Mouse (Mus musculus) CH12.LX (cell line): ENCODE measurements at regions not wholly inside any gene's neighbourhood (a gene's known extent, or its start where the extent isn't known, plus 50 kb on each side); places are given as distances from the start of the nearest gene placed in this dataset.

ENCODE experiments used
- CTCF ChIP-seq, 2 experiments: IDR thresholded peaks in 1 of 2; conservative IDR thresholded peaks in 1 of 2; 2 replicates each; pipeline ENCODE4 v1.5.1; 2011 to 2012; ENCODE audit warnings: low read depth in 2 of 2, low read length in 2 of 2, improper control_type of control experiment in 1 of 2, inconsistent platforms in 1 of 2, mild to moderate bottlenecking in 1 of 2, moderate library complexity in 1 of 2
- E2F4 ChIP-seq: IDR thresholded peaks from 2 replicates; pipeline ENCODE4 v1.6.1; 2011; ENCODE audit warnings: low read depth, low read length, improper control_type of control experiment; ENCODE audit not compliant: insufficient replicate concordance
- EP300 ChIP-seq: IDR thresholded peaks from 2 replicates; pipeline ENCODE4 v1.6.1; 2011; ENCODE audit warnings: low read length, improper control_type of control experiment
- JUN ChIP-seq: IDR thresholded peaks from 2 replicates; pipeline ENCODE4 v1.6.1; 2011; ENCODE audit warnings: low read depth, mild to moderate bottlenecking, low read length, improper control_type of control experiment, moderate library complexity; ENCODE audit not compliant: insufficient read depth
- MAX ChIP-seq: IDR thresholded peaks from 2 replicates; pipeline ENCODE4 v1.6.1; 2011; ENCODE audit warnings: low read length, improper control_type of control experiment
- MAZ ChIP-seq: IDR thresholded peaks from 2 replicates; pipeline ENCODE4 v1.6.1; 2012; ENCODE audit warnings: low read depth, mild to moderate bottlenecking, inconsistent platforms, low read length, improper control_type of control experiment, moderate library complexity
- MXI1 ChIP-seq: IDR thresholded peaks from 2 replicates; pipeline ENCODE4 v1.6.1; 2011; ENCODE audit warnings: mild to moderate bottlenecking, low read depth, low read length, improper control_type of control experiment
- NELFE ChIP-seq: IDR thresholded peaks from 2 replicates; pipeline ENCODE4 v1.6.1; 2011; ENCODE audit warnings: low read depth, low read length, improper control_type of control experiment
- POLR2A ChIP-seq: IDR thresholded peaks from 2 replicates; pipeline ENCODE4 v1.6.1; 2011; ENCODE audit warnings: low read depth, mild to moderate bottlenecking, improper control_type of control experiment, low read length
- TBP ChIP-seq: conservative IDR thresholded peaks from 2 replicates; pipeline ENCODE4 v1.6.1; 2011; ENCODE audit warnings: low read depth, low read length, improper control_type of control experiment
- TCF12 ChIP-seq: IDR thresholded peaks from 2 replicates; pipeline ENCODE4 v1.6.1; 2014; ENCODE audit warnings: low read depth, mild to moderate bottlenecking, inconsistent platforms, low read length, improper control_type of control experiment
- USF1 ChIP-seq: IDR thresholded peaks from 2 replicates; pipeline ENCODE4 v1.6.1; 2014; ENCODE audit warnings: low read depth, mild to moderate bottlenecking, inconsistent platforms, low read length, improper control_type of control experiment
- ZC3H11A ChIP-seq: IDR thresholded peaks from 2 replicates; pipeline ENCODE4 v1.6.1; 2012; ENCODE audit warnings: low read depth, mild to moderate bottlenecking, inconsistent platforms, low read length, improper control_type of control experiment
- ZKSCAN1 ChIP-seq: IDR thresholded peaks from 2 replicates; pipeline ENCODE4 v1.6.1; 2012; ENCODE audit warnings: low read depth, inconsistent platforms, low read length, improper control_type of control experiment, borderline replicate concordance

DNA sequence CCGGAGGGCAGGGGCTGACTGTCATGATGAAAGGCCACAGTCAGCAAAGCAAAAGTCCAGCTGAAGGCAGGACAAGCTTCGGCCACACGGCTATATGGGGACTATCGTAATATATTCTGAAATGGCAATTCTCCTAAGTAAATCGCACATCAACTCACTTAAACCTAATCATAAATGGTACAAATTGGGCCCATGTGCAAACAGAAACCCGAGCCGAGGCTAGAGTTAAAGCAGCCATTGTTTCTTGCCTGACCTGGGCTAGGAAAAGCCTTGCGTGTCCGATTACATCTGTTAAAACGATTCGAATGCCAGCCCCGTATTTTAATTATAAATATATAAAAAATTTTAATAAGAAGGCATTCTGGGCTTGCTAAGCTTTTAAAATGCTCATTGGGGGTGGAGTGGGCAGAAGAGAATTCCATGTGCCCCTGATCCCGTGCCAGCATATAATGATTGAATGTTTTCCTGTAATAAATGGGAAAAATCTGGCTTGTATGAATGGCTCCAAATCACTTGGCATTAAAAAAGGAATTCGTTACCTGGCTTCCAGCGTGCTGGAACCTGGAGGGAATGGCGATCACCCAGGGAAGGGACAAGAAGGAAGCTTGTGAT is 552.7 kb upstream of the Mgmt start:
- no peak for TF ChIP-seq MAX
- no peak for TF ChIP-seq CTCF (conservative IDR thresholded peaks at IDR 0.05 in 1 of 2, IDR thresholded peaks at IDR 0.05 in 1 of 2; ENCODE audit: low read depth in 2 of 2, low read length in 2 of 2)
- no peak for TF ChIP-seq NELFE
- no peak for TF ChIP-seq POLR2A
- TF ChIP-seq JUN = no peak
- no peak for TF ChIP-seq USF1
- no peak for TF ChIP-seq TCF12
- TF ChIP-seq EP300 = no peak
- no peak for TF ChIP-seq MXI1
- TF ChIP-seq MAZ = no peak
- no peak for TF ChIP-seq E2F4
- no peak for TF ChIP-seq ZC3H11A
- no peak for TF ChIP-seq TBP
- no peak for TF ChIP-seq ZKSCAN1
